Mouse (Mus musculus) G1E (cell line): Measurements from ENCODE around the gene Gss. TPM values are rescaled to one million over a fixed set of nuclear protein-coding genes. Genes with fewer than 3 reads are reported as not detected.

Experiments used
- ATAC-seq: 2 replicates; pipeline ENCODE4 v1.8.0; 2016; ENCODE audit warnings: mild to moderate bottlenecking; ENCODE audit not compliant: insufficient number of reproducible peaks, poor library complexity, low FRiP score, severe bottlenecking; ENCODE audit errors: extremely low read depth
- DNase-seq: peaks from one replicate; pipeline ENCODE4 v3.0.0; 2012; ENCODE audit warnings: low spot score
- H3K27me3 ChIP-seq: 2 replicates; pipeline ENCODE4 v1.6.1; 2012; ENCODE audit warnings: mild to moderate bottlenecking, low read length, inconsistent platforms; ENCODE audit not compliant: insufficient read depth
- H3K36me3 ChIP-seq: replicated peaks from 2 replicates; pipeline ENCODE3; 2012; ENCODE audit warnings: mild to moderate bottlenecking, inconsistent platforms
- H3K4me1 ChIP-seq: 2 replicates; pipeline ENCODE4 v1.6.1; 2012; ENCODE audit warnings: low read depth, low read length, inconsistent platforms, mixed read lengths; ENCODE audit not compliant: insufficient read depth
- H3K4me3 ChIP-seq: 2 replicates; pipeline ENCODE4 v1.5.1; 2012; ENCODE audit warnings: low read depth, mild to moderate bottlenecking, inconsistent platforms, low read length, moderate library complexity, mixed read lengths
- H3K9me3 ChIP-seq: replicated peaks from 2 replicates; pipeline ENCODE4 v1.6.1; 2012; ENCODE audit warnings: inconsistent platforms
- CTCF ChIP-seq: IDR thresholded peaks from 2 replicates; pipeline ENCODE4 v1.5.1; 2012; ENCODE audit warnings: low read depth, low read length, inconsistent platforms, mixed read lengths
- GATA1 ChIP-seq: IDR thresholded peaks from 2 replicates; pipeline ENCODE4 v1.6.1; 2012; ENCODE audit warnings: borderline replicate concordance, low read length, inconsistent platforms, mixed read lengths
- GATA2 ChIP-seq: IDR thresholded peaks from 2 replicates; pipeline ENCODE4 v1.6.1; 2012; ENCODE audit warnings: low read depth, low read length, inconsistent platforms, borderline replicate concordance
- POLR2AphosphoS5 ChIP-seq: IDR thresholded peaks from 2 replicates; pipeline ENCODE4 v1.6.1; 2012; ENCODE audit warnings: low read depth, low read length, inconsistent platforms; ENCODE audit not compliant: insufficient replicate concordance
- TAL1 ChIP-seq: conservative IDR thresholded peaks from 2 replicates; pipeline ENCODE4 v1.6.1; 2012; ENCODE audit warnings: low read depth, low read length, inconsistent platforms, mixed read lengths
- polyA plus RNA-seq: library from polyadenylated mRNA; stranded (reverse); fragments of >175 nt; gene quantifications from 2 replicates; pipeline ENCODE4 v1.2.3, GENCODE M21; 2012
- total RNA-seq, 2 experiments: library from RNA; stranded (forward) in 1 of 2; stranded (reverse) in 1 of 2; fragments of 200-1000 nt in 1 of 2; fragments of >200 nt in 1 of 2; fragmentation: Nextera tagmentation in 1 of 2; gene quantifications; 2 replicates each; pipeline ENCODE4 v1.2.3; 2014 to 2017

Gene Gss
- total and polyA plus RNA-seq, 3 experiments, result 7.3 to 22.0 (median 14.6) TPM

DNA sequence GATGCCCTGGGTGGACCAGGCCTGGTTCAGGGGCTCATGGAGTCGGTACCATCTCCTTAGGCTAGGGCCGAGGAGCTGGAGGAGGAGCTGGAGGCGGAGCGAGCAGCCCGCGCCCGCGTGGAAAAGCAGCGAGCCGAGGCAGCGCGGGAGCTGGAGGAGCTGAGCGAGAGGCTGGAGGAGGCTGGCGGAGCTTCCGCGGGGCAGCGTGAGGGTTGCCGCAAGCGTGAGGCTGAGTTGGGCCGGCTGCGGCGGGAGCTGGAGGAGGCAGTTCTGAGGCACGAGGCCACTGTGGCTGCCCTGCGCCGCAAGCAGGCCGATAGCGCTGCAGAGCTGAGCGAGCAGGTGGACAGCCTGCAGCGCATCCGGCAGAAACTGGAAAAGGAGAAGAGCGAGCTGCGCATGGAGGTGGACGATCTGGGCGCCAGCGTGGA lies 36.6 kb upstream of the Gss start:
- Histone ChIP-seq H3K36me3 (peaks cover 42% of the 10 kb centered on the region), H3K4me3 (peak overlapping the region; percentile 69; the same call in 1 of the 2 replicates), H3K4me1 (peaks cover 21% of the 10 kb centered on the region), H3K9me3 (no peaks in the 10 kb centered on the region), H3K27me3 (peaks cover 25% of the 10 kb centered on the region; the same call in 1 of the 2 replicates)
- no peak for ATAC-seq
- no peak for TF ChIP-seq GATA1
- TF ChIP-seq GATA2, result no peak
- DNase-seq, result peak; percentile 56

DNA sequence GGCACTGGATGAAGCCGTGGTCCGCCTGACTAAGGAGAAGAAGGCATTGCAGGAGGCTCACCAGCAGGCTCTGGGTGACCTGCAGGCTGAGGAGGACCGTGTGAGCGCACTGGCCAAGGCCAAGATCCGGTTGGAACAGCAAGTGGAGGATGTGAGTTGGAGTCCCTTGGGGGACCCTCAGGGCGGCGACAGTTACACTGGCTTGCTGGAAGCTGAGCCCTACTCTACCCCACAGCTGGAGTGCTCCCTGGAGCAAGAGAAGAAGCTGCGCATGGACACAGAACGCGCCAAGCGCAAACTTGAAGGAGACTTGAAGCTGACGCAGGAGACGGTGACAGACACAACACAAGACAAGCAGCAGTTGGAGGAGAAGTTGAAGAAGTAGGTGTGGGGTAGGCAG lies 35.9 kb upstream of the Gss start:
- Histone ChIP-seq H3K36me3 (peaks cover 34% of the 10 kb centered on the region), H3K27me3 (peaks cover 25% of the 10 kb centered on the region; the same call in 1 of the 2 replicates), H3K9me3 (no peaks in the 10 kb centered on the region), H3K4me3 (0 out of 2 replicates have a peak overlapping the region, but pooled peaks have one; percentile 69), H3K4me1 (peaks cover 22% of the 10 kb centered on the region)
- TF ChIP-seq GATA1, result no peak
- TF ChIP-seq GATA2, result no peak
- TF ChIP-seq CTCF, result no peak
- no peak for TF ChIP-seq POLR2AphosphoS5
- TF ChIP-seq TAL1, result no peak
- DNase-seq (no peak), ATAC-seq (no peak)

DNA sequence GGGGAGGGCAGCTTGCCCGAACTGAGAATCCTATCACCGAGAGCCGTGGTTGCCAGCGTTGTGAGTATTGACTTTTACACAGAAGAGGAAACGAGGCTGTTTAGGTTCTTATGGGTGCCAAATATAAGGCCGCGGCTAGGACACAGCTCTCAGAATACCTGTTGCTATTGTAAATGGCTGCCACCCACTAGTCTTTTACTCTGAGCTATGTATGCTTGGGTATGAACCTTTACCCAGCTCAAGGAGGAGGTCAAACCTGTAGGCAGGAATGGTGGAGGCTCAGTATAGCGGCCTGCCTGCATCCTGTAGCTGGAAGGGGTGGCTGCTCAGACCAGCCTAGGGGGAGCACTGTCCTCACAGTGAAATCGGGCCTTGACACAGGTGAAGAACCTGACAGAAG lies 35.5 kb upstream of the Gss start:
- H3K4me3 ChIP-seq, result no peak overlapping the region
- H3K27me3 ChIP-seq, result peaks cover 25% of the 10 kb centered on the region; the same call in 1 of the 2 replicates
- ATAC-seq, result no peak
- no peak for TF ChIP-seq GATA2
- TF ChIP-seq POLR2AphosphoS5, result no peak
- no peak for TF ChIP-seq CTCF
- no peak for TF ChIP-seq TAL1
- TF ChIP-seq GATA1, result no peak
- DNase-seq, result no peak
- H3K9me3 ChIP-seq, result no peaks in the 10 kb centered on the region
- peaks cover 30% of the 10 kb centered on the region for H3K36me3 ChIP-seq
- peaks cover 23% of the 10 kb centered on the region for H3K4me1 ChIP-seq

DNA sequence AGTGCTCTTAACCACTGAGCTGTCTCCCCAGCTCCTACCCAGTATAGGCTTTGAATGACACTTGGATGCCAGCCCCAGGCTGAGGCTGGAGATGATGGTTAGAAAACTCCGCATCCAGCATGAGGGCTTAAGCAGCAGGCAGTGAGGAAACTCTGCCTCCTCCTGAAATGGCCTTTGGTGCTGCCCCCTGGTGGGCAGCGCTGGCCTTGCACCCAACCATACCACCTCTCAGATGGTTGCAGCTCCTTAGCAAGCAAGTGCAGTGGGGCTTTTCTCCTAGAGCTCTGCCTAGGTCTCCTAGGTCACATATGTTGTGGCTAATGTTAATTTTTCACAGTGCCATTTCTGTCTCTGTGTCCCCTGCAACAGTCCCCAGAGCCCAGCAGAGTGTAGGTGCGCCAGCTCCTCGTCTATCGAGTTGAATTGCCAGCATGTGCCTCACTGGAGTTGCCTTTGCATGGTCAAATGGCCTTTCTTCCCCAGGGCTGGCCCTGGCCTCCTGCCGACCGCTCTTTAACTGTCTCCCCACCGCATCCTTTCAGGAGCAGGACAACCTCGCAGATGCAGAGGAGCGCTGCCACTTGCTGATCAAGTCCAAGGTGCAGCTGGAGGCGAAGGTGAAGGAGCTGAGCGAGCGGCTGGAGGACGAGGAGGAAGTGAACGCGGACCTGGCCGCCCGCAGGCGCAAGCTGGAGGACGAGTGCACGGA lies 34.6 kb upstream of the Gss start:
- Histone ChIP-seq H3K27me3 (peaks cover 28% of the 10 kb centered on the region), H3K4me1 (peaks cover 33% of the 10 kb centered on the region), H3K36me3 (peaks cover 21% of the 10 kb centered on the region), H3K4me3 (no peak overlapping the region), H3K9me3 (no peaks in the 10 kb centered on the region)
- DNase-seq (peak; percentile 56), ATAC-seq (no peak)
- no peak for TF ChIP-seq POLR2AphosphoS5
- TF ChIP-seq CTCF, result peak; percentile 78

DNA sequence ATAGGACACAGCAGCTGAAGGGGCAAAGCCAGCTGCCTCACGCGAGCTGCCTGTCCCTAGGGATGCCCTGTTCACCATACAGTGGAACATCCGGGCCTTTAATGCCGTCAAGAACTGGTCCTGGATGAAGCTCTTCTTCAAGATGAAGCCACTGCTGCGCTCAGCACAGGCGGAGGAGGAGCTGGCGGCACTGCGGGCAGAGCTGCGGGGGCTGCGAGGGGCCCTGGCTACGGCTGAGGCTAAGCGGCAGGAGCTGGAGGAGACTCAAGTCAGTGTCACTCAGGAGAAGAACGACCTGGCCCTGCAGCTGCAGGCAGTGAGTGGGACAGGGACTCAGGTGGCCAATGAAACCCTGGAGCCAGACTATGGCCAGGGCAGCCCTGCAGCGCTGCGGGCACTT lies 33.7 kb upstream of the Gss start:
- H3K27me3 ChIP-seq, result peaks cover 35% of the 10 kb centered on the region
- H3K9me3 ChIP-seq, result no peaks in the 10 kb centered on the region
- H3K4me1 ChIP-seq, result peaks cover 37% of the 10 kb centered on the region
- peaks cover 12% of the 10 kb centered on the region for H3K36me3 ChIP-seq
- H3K4me3 ChIP-seq, result no peak overlapping the region
- DNase-seq (no peak), ATAC-seq (no peak)
- TF ChIP-seq TAL1, result no peak
- TF ChIP-seq CTCF, result no peak
- no peak for TF ChIP-seq GATA2
- TF ChIP-seq GATA1, result no peak
- no peak for TF ChIP-seq POLR2AphosphoS5

DNA sequence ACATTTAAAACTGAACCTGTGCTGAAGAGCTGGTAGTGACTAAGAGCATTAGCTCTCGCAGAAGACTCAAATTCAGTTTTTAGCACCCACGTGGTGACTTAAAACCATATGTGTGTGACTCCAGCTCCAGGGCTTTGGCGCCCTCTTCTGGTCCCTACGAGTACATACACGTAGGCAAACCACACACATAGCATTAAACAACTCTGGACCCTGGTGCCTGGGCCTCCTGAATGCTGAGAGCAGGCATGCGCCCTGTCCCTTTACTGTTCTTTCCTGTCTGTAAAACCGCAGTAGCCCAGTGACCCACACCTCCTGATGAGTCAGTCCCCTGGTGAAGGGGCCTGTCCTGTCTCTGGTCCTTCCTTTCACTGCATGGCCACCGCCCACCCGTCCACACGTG lies 32.1 kb upstream of the Gss start:
- peak; percentile 57 for DNase-seq
- TF ChIP-seq GATA2 (no peak), GATA1 (no peak), CTCF (peak; percentile 70), TAL1 (no peak), POLR2AphosphoS5 (no peak)
- H3K27me3 ChIP-seq, result peaks cover 44% of the 10 kb centered on the region
- H3K4me3 ChIP-seq, result no peak overlapping the region
- H3K36me3 ChIP-seq, result no peaks in the 10 kb centered on the region
- no peaks in the 10 kb centered on the region for H3K9me3 ChIP-seq
- ATAC-seq, result peak; percentile 49
- peaks cover 51% of the 10 kb centered on the region for H3K4me1 ChIP-seq

DNA sequence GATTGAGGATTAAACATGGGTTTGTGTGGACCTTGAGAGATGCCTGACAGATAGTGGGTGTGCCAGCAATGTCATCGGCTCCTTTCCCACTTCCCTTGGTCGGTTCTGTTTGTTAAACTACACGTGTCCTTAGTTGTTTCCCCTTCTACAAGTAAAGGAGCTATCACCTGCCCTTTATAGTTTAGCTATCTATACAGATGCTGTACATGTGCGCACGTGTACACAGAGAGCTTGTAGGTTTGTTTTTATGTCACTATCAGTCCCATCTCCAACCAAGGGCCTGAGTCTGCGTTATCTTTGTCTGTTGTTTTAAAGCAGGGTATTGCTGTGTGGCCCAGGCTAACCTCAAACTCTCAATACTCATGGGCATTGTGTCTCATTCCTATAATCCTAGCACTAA lies 31.4 kb upstream of the Gss start:
- DNase-seq, result no peak
- no peaks in the 10 kb centered on the region for H3K9me3 ChIP-seq
- peaks cover 53% of the 10 kb centered on the region for H3K4me1 ChIP-seq
- H3K36me3 ChIP-seq, result no peaks in the 10 kb centered on the region
- ATAC-seq, result no peak
- no peak overlapping the region for H3K4me3 ChIP-seq
- TF ChIP-seq TAL1, result no peak
- TF ChIP-seq GATA1, result no peak
- TF ChIP-seq CTCF, result no peak
- peaks cover 40% of the 10 kb centered on the region for H3K27me3 ChIP-seq
